Mouse (Mus musculus) forebrain, embryonic 15.5 days (tissue): ENCODE results near the gene Tmem41b. TPM values are rescaled to one million over a fixed set of nuclear protein-coding genes. Genes with fewer than 3 reads are reported as not detected.

Source experiments
- ATAC-seq: fragments of 200-750 bp; cut with Nextera tagmentation; replicated peaks from 2 replicates; pipeline ENCODE4 v1.8.0; 2017; ENCODE audit warnings: mild to moderate bottlenecking, moderate TSS enrichment, moderate library complexity
- H3K27ac ChIP-seq: fragments of 300-500 bp; sonication (generic); replicated peaks from 2 replicates; pipeline ENCODE4 v1.5.1; 2015; ENCODE audit warnings: mild to moderate bottlenecking, inconsistent platforms
- H3K27me3 ChIP-seq: fragments of 300-500 bp; sonication (generic); 2 replicates; pipeline ENCODE4 v1.6.1; 2015; ENCODE audit warnings: inconsistent platforms
- H3K36me3 ChIP-seq: fragments of 300-500 bp; sonication (generic); 2 replicates; pipeline ENCODE4 v1.6.1; 2015; ENCODE audit warnings: mild to moderate bottlenecking, inconsistent platforms
- H3K4me1 ChIP-seq: fragments of 300-500 bp; sonication (generic); 2 replicates; pipeline ENCODE4 v1.6.1; 2015; ENCODE audit warnings: inconsistent platforms
- H3K4me2 ChIP-seq: fragments of 300-500 bp; sonication (generic); replicated peaks from 2 replicates; pipeline ENCODE4 v1.6.1; 2015; ENCODE audit warnings: mild to moderate bottlenecking, inconsistent platforms
- H3K4me3 ChIP-seq: fragments of 300-500 bp; sonication (generic); 2 replicates; pipeline ENCODE4 v1.5.1; 2015; ENCODE audit warnings: mild to moderate bottlenecking, inconsistent platforms
- H3K9ac ChIP-seq: fragments of 300-500 bp; sonication (generic); replicated peaks from 2 replicates; pipeline ENCODE4 v1.6.1; 2015; ENCODE audit warnings: mild to moderate bottlenecking, inconsistent platforms
- H3K9me3 ChIP-seq: fragments of 300-500 bp; sonication (generic); 2 replicates; pipeline ENCODE4 v1.6.1; 2016; ENCODE audit warnings: inconsistent platforms
- WGBS: fragments of 180-500 bp; shearing (Covaris S2); methylation state at CpG from one replicate; pipeline ENCODE4 v1.1.7; 2015; ENCODE audit warnings: mixed read lengths; 5-methylcytosine and 5-hydroxymethylcytosine counted together
- polyA plus RNA-seq: library from polyadenylated mRNA; unstranded; fragments of >200 nt; fragmentation: Nextera tagmentation; extraction: Ambion mirVana; gene quantifications from 2 replicates; pipeline ENCODE4 v1.2.1, GENCODE M21; 2015

Tmem41b gene
- polyA plus RNA-seq, 1 experiment from 2014 or later = 65.1 TPM

DNA sequence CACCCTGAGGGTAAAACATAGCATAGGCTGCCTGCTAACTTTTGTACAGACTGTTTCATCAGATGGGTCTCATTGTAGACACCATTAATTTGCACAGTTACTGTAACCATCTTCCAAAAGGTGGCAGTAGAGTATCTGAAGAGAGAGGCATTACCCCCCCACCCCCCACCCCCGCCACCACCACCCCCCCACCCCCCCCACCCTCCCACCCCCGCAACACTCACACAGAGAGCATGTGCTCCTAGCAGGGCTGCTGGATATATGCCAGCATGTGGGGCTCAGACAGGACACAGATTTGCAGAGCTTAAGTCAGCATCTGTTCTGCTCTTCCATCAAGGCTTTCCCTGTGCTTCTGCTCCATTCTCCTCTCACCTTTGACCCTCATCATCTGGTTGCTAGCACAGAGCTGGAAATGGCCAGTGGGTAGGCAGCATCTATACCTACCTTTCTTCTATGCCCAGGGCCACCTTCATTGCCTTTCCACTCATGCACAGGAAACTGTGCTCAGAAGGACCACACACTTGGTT lies 17.7 kb downstream of the Tmem41b start:
- peak; percentile 86 for ATAC-seq
- no peaks in the 10 kb centered on the region for H3K9me3 ChIP-seq
- peaks cover 3% of the 10 kb centered on the region for H3K36me3 ChIP-seq
- no peak overlapping the region for H3K9ac ChIP-seq
- peak overlapping the region; percentile 91 for H3K27ac ChIP-seq
- WGBS = 6% methylated on average over 2 of the region's 2 CpGs
- H3K27me3 ChIP-seq = no peaks in the 10 kb centered on the region
- H3K4me1 ChIP-seq = peaks cover 21% of the 10 kb centered on the region
- no peak overlapping the region for H3K4me3 ChIP-seq
- H3K4me2 ChIP-seq = no peak overlapping the region

DNA sequence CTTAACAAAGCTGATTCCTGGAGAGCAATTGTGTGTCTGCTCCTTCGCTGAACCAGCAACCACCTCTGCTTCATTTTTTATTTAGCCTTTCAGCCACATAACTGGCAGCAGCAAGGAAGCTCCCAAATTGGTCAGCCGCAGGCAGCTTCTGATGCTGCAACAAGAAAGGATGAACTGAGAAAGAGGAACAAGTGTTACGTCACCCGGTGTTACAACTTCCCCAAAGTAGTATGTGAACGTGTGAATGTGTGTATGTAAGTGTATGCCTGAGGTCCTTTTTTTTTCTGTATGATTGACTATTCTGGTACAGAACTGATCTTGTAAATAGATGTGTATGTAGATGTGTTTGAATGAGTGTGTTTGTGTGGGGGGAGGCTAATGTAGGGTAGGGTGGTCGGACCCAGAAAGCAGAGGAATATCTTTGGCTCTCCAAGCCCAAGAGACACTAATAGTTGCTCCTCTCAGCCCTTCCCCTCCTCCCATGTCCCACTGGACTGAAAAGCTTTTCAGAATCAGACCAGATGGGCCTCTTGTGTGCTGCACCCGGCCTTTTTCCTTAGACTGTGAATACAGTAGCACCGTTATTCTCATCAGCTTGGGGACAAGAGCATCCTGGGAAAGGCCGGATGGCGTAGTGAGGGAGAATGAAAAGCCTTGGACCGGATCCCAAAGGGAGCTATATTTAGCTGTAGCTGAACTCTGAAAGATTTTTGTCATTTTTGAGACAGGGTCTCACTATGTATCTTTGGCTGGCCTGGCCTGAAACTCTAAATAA lies 18.7 kb downstream of the Tmem41b start:
- H3K27me3 ChIP-seq = no peaks in the 10 kb centered on the region
- 0 out of 2 replicates have a peak overlapping the region, but pooled peaks have one; percentile 10 for H3K4me2 ChIP-seq
- no peak overlapping the region; the same call in 1 of the 2 replicates for H3K9ac ChIP-seq
- peaks cover 3% of the 10 kb centered on the region for H3K36me3 ChIP-seq
- H3K4me3 ChIP-seq = no peak overlapping the region
- H3K4me1 ChIP-seq = peaks cover 21% of the 10 kb centered on the region
- ATAC-seq = peak; percentile 81
- H3K27ac ChIP-seq = peak overlapping the region; percentile 90
- WGBS = 25% methylated on average over 11 of the region's 11 CpGs
- H3K9me3 ChIP-seq = no peaks in the 10 kb centered on the region

DNA sequence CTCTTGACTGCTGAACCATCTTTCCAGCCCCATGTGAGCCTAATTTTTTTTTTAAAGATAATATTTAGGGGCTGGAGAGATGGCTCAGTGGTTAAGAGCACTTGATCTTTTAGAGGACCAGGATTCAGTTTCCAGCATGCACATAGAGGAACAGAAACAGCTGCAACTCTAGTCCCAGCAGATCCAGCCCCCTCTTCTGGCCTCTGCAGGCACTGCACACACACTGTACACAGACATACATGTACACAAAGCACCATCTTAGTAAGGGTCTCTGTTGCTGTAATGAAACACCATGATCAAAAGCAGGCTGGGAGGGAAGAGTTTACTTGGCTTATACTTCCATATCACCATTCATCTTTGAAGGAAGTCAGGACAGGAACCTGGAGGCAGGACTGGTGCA lies 21.1 kb downstream of the Tmem41b start:
- H3K9me3 ChIP-seq = no peaks in the 10 kb centered on the region
- no peak overlapping the region for H3K4me3 ChIP-seq
- H3K4me2 ChIP-seq = no peak overlapping the region
- no peak overlapping the region for H3K9ac ChIP-seq
- ATAC-seq = no peak
- peaks cover 23% of the 10 kb centered on the region for H3K4me1 ChIP-seq
- H3K27me3 ChIP-seq = no peaks in the 10 kb centered on the region
- no peak overlapping the region for H3K27ac ChIP-seq
- no peaks in the 10 kb centered on the region for H3K36me3 ChIP-seq

DNA sequence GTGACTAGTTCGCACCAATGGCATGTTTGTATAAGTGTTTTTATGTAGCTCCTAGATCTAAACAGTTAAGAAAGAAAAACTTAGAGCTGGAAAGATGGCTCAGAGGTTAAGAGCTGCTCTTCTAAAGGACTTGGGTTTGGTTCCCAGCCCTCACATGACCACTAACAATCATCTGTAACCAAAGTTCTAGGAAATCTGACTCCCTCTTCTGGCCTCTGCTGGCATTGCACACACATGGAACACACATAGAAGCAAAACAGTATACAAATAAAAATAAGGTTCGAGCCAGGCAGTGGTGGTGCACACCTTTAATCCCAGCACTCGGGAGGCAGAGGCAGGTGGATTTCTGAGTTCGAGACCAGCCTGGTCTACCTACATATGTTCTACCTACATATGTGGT lies 23.0 kb downstream of the Tmem41b start:
- Histone ChIP-seq H3K9ac (no peak overlapping the region), H3K27ac (no peak overlapping the region), H3K4me3 (no peak overlapping the region), H3K9me3 (no peaks in the 10 kb centered on the region), H3K4me1 (peaks cover 23% of the 10 kb centered on the region), H3K36me3 (no peaks in the 10 kb centered on the region), H3K4me2 (no peak overlapping the region), H3K27me3 (no peaks in the 10 kb centered on the region)
- WGBS = 96% methylated on average over 4 of the region's 4 CpGs
- ATAC-seq = no peak

DNA sequence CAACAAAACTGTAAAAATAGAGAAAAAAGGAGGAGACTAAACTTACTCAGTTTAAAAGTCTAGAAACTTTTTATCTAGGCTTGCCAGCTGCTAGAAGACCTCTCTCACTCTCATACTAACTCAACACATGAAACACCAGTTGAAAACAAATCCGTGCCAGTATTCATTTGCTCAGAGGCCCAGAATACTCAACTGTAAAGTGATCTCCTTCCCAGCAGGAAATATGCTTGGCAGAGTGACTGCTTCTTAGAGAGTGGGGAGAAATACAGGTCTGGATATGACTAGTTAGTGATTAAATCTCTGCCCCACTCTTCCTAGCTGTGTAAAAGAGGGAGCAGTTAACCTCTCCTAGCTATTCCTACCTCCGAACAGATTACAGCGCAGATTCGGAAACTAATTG lies 24.1 kb downstream of the Tmem41b start:
- ATAC-seq = no peak
- whole genome bisulfite sequencing = 76% methylated on average over 4 of the region's 4 CpGs

DNA sequence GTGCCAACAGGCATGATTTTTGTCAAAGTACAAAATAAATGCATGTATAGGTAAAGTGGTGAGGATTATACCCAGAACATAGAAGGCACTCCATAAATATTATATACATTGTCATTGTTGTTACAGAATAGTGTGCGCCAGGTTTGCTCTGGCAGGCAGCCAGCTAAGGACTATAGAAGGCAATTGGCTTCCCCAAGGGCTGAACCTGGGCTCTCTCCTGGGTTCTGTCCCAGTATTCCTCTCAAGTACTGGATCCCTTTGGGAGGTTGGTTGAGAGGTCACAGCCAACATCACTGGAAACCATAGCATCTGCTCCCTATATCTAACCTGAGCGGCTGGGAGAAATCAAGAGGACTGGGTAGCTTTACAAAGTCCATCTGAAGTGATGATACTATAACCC lies 25.2 kb downstream of the Tmem41b start:
- H3K36me3 ChIP-seq = no peaks in the 10 kb centered on the region
- H3K9ac ChIP-seq = no peak overlapping the region
- WGBS = 73% methylated on average over 2 of the region's 2 CpGs
- ATAC-seq = no peak
- H3K27me3 ChIP-seq = no peaks in the 10 kb centered on the region
- H3K4me1 ChIP-seq = peaks cover 31% of the 10 kb centered on the region
- H3K4me3 ChIP-seq = no peak overlapping the region
- no peak overlapping the region for H3K27ac ChIP-seq
- H3K9me3 ChIP-seq = no peaks in the 10 kb centered on the region
- H3K4me2 ChIP-seq = no peak overlapping the region

More for the DNA sequence above, 24.1 kb downstream of the Tmem41b start:
- no peaks in the 10 kb centered on the region for H3K9me3 ChIP-seq
- no peak overlapping the region for H3K4me2 ChIP-seq
- no peak overlapping the region for H3K27ac ChIP-seq
- H3K9ac ChIP-seq = no peak overlapping the region
- peaks cover 22% of the 10 kb centered on the region for H3K4me1 ChIP-seq
- H3K36me3 ChIP-seq = no peaks in the 10 kb centered on the region
- no peaks in the 10 kb centered on the region for H3K27me3 ChIP-seq
- H3K4me3 ChIP-seq = no peak overlapping the region

DNA sequence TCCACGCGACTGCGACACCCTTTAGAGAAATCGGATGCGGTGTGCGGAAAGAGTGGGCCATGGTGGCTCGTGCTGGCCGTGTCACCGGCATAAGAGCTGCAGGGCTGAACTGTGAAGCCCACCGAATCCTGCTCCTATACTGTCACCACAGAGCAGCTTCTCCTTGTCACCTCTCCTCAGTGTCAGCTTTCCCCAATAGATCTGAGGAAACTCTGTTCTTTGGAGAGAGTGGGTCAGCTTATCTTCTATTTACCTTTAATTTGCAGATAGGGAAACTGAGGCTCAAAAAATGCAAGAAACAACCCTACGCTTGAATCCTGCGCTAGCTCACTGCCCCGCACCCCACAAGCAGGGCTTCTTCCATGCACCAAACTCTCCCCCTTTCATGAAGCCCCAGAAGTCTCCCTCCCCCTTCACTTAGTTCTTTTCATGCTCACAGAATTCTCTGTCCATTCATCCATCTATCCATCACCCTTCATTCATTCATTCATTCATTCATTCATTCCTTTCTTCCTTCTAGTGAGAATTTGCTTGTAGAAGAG lies 26.0 kb downstream of the Tmem41b start:
- ATAC-seq = peak; percentile 83

DNA sequence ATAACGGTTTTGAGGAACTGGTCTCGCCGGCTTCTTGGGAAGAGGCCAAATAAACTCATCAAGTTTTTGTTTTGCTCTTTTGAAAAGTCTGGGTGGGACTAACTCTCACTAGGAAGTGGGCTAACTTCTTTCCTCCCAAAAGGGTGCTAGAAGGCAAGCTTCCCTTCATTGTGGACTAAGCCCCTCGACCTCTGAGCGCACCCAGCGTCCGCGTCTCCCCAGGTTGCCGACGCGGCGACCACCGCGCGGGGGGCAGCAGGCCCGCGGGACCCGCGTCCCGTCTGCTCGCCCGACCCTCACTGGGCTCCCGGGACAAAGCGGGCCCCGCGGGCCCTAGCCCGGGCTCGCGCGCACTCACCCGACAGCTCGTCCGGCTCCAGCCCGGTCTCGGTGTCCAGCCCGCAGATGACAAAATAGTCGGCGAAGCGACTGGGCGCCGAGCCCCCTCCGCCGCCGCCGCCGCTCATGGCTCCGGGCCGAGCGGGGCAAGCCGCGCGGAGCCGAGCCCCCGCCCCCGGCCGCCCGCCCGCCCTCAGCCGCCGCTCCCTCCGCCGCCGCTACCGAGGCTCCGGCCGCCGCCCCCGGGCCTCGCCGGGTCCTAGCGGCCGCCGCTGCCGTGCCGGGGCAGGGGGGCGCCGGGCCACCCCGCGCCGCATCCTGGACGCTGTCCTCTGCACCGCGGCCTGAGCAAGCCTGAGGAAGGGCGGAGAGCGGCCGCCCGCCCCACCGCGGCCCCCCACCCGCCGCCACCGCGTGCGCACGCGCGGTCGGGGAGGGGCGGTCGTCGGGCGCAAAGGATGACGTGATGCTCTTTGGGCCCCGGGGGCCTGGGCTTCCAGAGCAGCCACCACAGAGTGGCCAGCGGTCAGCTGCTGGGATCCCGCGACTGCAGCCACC lies 26.8 kb downstream of the Tmem41b start, which contains the start of gene Dennd5a:
Gene Dennd5a, minus strand, starts transcription at position 755 of the 897 bp plus-strand sequence.
- no peaks in the 10 kb centered on the region for H3K9me3 ChIP-seq
- H3K27ac ChIP-seq = peak within 1 kb of the TSS; percentile 89
- H3K4me3 ChIP-seq = peak within 1 kb of the TSS; percentile 90
- ATAC-seq = peak; percentile 92
- H3K4me1 ChIP-seq = peaks cover 44% of the 10 kb centered on the region
- H3K4me2 ChIP-seq = peak within 1 kb of the TSS; percentile 63
- H3K27me3 ChIP-seq = no peaks in the 10 kb centered on the region
- H3K9ac ChIP-seq = peak within 1 kb of the TSS; percentile 93
- WGBS = 0% methylated on average over 77 of the region's 107 CpGs
- no peaks in the 10 kb centered on the region for H3K36me3 ChIP-seq

More for the DNA sequence above, 26.0 kb downstream of the Tmem41b start:
- Histone ChIP-seq H3K4me3 (peak overlapping the region; percentile 90), H3K9me3 (no peaks in the 10 kb centered on the region), H3K36me3 (no peaks in the 10 kb centered on the region), H3K4me1 (peaks cover 37% of the 10 kb centered on the region), H3K4me2 (peak overlapping the region; percentile 63), H3K9ac (peak overlapping the region; percentile 93), H3K27ac (peak overlapping the region; percentile 89), H3K27me3 (no peaks in the 10 kb centered on the region)
- WGBS = 7% methylated on average over 13 of the region's 13 CpGs

DNA sequence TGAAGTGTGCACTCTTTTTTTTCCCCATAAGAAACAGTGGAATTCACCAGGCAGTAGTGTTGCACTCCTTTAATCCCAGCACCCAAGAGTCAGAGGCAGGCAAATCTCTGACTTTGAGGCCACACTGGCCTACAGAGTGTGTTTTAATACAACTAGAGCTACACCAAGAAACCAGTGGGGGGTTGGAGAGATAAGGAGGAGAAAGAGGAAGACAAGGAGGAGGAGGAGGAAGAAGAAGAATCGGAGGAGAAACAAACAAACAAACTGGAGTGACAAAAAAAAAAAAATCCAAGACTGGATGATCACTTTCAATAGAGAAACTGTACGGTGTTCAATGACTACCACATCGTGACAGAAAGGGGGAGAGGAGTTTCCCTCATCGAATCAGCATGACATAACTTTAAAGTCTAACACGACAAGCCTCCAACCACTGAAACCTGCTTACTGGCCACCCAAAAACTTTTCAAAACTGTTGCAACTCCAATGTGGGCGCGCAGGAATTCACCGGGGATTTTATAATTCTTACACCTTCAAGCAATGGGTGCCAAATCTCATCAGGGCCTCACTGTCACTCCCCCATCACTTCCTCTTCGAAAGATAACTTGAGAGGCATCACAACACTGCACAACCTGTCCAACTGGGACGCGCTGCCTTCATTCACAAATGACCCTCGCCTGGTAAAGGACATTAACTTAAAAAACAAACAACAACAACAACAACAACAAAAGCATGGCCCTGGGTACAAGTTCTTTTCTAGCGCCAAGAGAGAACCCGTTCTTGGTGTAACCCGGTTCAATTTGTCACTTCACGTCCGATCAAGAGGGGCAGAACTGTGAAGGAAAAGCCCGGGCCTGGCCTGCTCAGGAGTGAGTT lies 27.6 kb downstream of the Tmem41b start:
- Histone ChIP-seq H3K27me3 (no peaks in the 10 kb centered on the region), H3K27ac (peak overlapping the region; percentile 89), H3K9me3 (no peaks in the 10 kb centered on the region), H3K4me2 (peak overlapping the region; percentile 63), H3K4me1 (peaks cover 49% of the 10 kb centered on the region), H3K36me3 (no peaks in the 10 kb centered on the region), H3K9ac (peak overlapping the region; percentile 93), H3K4me3 (peak overlapping the region; percentile 90)
- WGBS = 6% methylated on average over 18 of the region's 18 CpGs
- ATAC-seq = no peak

DNA sequence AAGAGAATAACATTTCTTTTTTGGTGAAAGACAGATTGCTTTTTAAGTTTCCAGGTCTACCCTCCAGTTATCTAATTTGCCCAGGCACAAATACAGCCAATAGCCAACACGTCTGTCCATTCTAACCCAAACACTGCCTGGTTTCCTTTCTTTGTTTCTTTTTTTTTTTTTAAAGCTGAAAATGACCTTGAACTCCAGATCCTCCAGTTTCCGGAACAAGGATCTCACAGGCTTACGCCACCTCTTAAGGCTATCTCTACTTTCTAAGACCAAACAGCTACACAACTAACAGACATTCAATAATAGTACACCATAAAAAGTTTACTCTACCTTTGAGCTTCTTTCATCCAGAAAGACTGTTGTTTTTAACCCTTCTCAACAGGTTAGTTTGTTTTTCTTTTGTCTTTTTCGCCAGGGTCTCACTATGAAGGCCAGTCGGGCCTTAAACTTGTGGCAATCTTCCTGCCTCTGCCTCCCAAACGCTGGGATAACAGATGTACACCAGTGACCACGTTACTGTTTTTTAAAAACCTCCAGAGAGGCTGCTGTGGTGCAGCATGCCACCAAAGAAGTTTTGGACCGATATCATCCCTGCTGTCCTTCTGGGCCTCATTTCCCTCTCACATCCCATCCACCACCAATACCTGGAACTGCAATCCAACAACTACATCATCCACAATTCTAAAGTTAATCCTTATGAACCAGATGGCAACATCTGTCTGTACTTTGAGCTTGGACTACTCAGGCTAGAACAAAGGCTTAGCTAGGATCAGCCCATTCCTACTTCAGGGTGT lies 28.5 kb downstream of the Tmem41b start:
- H3K27ac ChIP-seq = no peak overlapping the region
- no peak for ATAC-seq
- H3K4me2 ChIP-seq = peak overlapping the region; percentile 63
- no peaks in the 10 kb centered on the region for H3K9me3 ChIP-seq
- no peaks in the 10 kb centered on the region for H3K27me3 ChIP-seq
- H3K4me1 ChIP-seq = peaks cover 49% of the 10 kb centered on the region
- peak overlapping the region; percentile 93 for H3K9ac ChIP-seq
- 66% methylated on average over 8 of the region's 8 CpGs for WGBS
- peak overlapping the region; percentile 90 for H3K4me3 ChIP-seq
- H3K36me3 ChIP-seq = no peaks in the 10 kb centered on the region
